Mouse (Mus musculus) myocyte (in vitro differentiated cells): ENCODE data around the gene Cfap65. TPM values are rescaled to one million over a fixed set of nuclear protein-coding genes. Genes with fewer than 3 reads are reported as not detected.

ENCODE experiments used
- H3K27me3 ChIP-seq: one replicate; pipeline ENCODE4 v1.6.1; 2011; ENCODE audit not compliant: control insufficient read depth, insufficient read depth, insufficient read length
- H3K36me3 ChIP-seq: one replicate; pipeline ENCODE4 v1.6.1; 2011; ENCODE audit not compliant: control insufficient read depth, insufficient read depth
- H3K4me2 ChIP-seq: one replicate; pipeline ENCODE4 v1.6.1; 2011; ENCODE audit warnings: low read depth, control low read depth
- H3K4me3 ChIP-seq: one replicate; pipeline ENCODE4 v1.5.1; 2011; ENCODE audit warnings: mild to moderate bottlenecking, control low read depth, moderate library complexity
- H3K79me2 ChIP-seq: one replicate; pipeline ENCODE4 v1.6.1; 2011; ENCODE audit not compliant: control insufficient read depth, insufficient read depth
- H3ac ChIP-seq: one replicate; pipeline ENCODE4 v1.6.1; 2011; ENCODE audit not compliant: control insufficient read depth, insufficient read length
- CEBPB ChIP-seq: IDR thresholded peaks from 2 replicates; pipeline ENCODE4 v1.6.1; 2011; ENCODE audit warnings: mild to moderate bottlenecking, moderate library complexity; ENCODE audit not compliant: poor library complexity, insufficient read depth, severe bottlenecking
- E2F4 ChIP-seq: IDR thresholded peaks from one replicate; pipeline ENCODE4 v1.6.1; 2011; ENCODE audit warnings: mild to moderate bottlenecking, control low read depth, moderate library complexity; ENCODE audit not compliant: insufficient read depth
- MAX ChIP-seq: IDR thresholded peaks from one replicate; pipeline ENCODE4 v1.6.1; 2011; ENCODE audit warnings: low read depth, mild to moderate bottlenecking, control low read depth
- MYOD1 ChIP-seq, 3 experiments: IDR thresholded peaks; one replicate each; pipeline ENCODE4 v1.6.1; 2011; ENCODE audit warnings: control low read depth in 2 of 3, low read depth in 2 of 3, mild to moderate bottlenecking in 2 of 3, moderate library complexity in 1 of 3; ENCODE audit not compliant: insufficient read length in 2 of 3, control insufficient read depth in 1 of 3
- MYOG ChIP-seq, 3 experiments: IDR thresholded peaks; one replicate each; pipeline ENCODE4 v1.6.1; 2011; ENCODE audit warnings: control low read depth in 2 of 3, low read depth in 2 of 3, mild to moderate bottlenecking in 2 of 3; ENCODE audit not compliant: insufficient read length in 2 of 3, control insufficient read depth in 1 of 3, insufficient read depth in 1 of 3
- POLR2A ChIP-seq: IDR thresholded peaks from one replicate; pipeline ENCODE4 v1.6.1; 2011; ENCODE audit warnings: low read depth, mild to moderate bottlenecking, control low read depth, moderate library complexity; ENCODE audit not compliant: insufficient read length
- POLR2AphosphoS2 ChIP-seq: IDR thresholded peaks from one replicate; pipeline ENCODE4 v1.6.1; 2011; ENCODE audit warnings: low read depth, control low read depth; ENCODE audit not compliant: insufficient read length
- REST ChIP-seq: IDR thresholded peaks from one replicate; pipeline ENCODE4 v1.6.1; 2011; ENCODE audit warnings: mild to moderate bottlenecking, control low read depth, moderate library complexity; ENCODE audit not compliant: insufficient read depth, insufficient read length
- SRF ChIP-seq: IDR thresholded peaks from one replicate; pipeline ENCODE4 v1.6.1; 2011; ENCODE audit warnings: low read depth; ENCODE audit not compliant: control insufficient read depth, insufficient read length
- TCF12 ChIP-seq: IDR thresholded peaks from one replicate; pipeline ENCODE4 v1.6.1; 2011; ENCODE audit warnings: mild to moderate bottlenecking, control low read depth; ENCODE audit not compliant: poor library complexity, insufficient read depth, severe bottlenecking
- TCF3 ChIP-seq: IDR thresholded peaks from one replicate; pipeline ENCODE4 v1.6.1; 2011; ENCODE audit warnings: low read depth, control low read depth; ENCODE audit not compliant: insufficient read length
- USF1 ChIP-seq: IDR thresholded peaks from one replicate; pipeline ENCODE4 v1.6.1; 2011; ENCODE audit warnings: low read depth, mild to moderate bottlenecking, control low read depth, moderate library complexity
- polyA plus RNA-seq: library from polyadenylated mRNA; unstranded; fragments of >200 nt; fragmentation: generic; extraction: Trizol; gene quantifications from one replicate; pipeline ENCODE4 v1.2.1, GENCODE M21; 2012; ENCODE audit warnings: missing spikeins

Gene Cfap65
- polyA plus RNA-seq, 1 experiment: not detected

DNA sequence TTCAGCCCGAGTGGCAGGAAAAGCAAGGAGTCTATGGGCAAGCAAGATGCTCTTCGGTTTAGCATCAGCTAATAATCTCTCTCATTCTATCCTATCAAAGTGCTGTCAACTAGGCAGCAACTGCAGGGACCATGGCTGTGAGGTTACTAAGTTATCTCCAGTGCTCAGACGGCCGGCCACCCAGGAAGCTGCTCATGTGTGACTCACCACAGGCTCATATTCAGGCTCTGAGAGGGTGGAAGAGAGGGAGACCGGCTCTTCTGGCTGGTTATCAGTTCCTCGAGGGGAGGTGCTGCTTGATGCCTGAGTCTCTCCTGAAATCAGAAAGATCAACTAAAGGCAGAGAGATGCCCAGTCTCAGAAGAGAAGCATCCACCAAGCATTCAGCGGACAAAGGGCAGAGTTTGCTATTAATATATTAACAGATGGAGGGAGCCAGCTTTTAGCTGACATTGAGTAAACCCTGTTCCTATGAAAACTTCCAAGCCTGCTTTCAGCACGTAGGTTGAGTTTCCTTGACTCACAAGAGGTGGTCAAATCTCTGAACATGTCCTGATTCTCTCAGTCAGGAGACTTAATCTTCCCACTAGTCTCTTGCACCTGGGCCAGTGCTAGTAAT, 32.7 kb upstream of the Cfap65 start:
- H3K4me2 ChIP-seq: peak overlapping the region; percentile 0
- H3K36me3 ChIP-seq: no peaks in the 10 kb centered on the region
- no peaks in the 10 kb centered on the region for H3K79me2 ChIP-seq
- TF ChIP-seq MYOG (IDR thresholded peaks at IDR 0.05; ENCODE audit: control insufficient read depth in 1 of 3, insufficient read depth in 1 of 3, insufficient read length in 2 of 3, low read depth in 2 of 3) (no peak), SRF (no peak), TCF12 (no peak), POLR2A (no peak), CEBPB (no peak), POLR2AphosphoS2 (no peak), REST (no peak), TCF3 (no peak), E2F4 (no peak), USF1 (no peak), MYOD1 (IDR thresholded peaks at IDR 0.05; ENCODE audit: control insufficient read depth in 1 of 3, insufficient read length in 2 of 3, low read depth in 2 of 3) (no peak), MAX (no peak)
- no peak overlapping the region for H3K4me3 ChIP-seq
- H3ac ChIP-seq: no peak overlapping the region
- H3K27me3 ChIP-seq: peaks cover 2% of the 10 kb centered on the region

DNA sequence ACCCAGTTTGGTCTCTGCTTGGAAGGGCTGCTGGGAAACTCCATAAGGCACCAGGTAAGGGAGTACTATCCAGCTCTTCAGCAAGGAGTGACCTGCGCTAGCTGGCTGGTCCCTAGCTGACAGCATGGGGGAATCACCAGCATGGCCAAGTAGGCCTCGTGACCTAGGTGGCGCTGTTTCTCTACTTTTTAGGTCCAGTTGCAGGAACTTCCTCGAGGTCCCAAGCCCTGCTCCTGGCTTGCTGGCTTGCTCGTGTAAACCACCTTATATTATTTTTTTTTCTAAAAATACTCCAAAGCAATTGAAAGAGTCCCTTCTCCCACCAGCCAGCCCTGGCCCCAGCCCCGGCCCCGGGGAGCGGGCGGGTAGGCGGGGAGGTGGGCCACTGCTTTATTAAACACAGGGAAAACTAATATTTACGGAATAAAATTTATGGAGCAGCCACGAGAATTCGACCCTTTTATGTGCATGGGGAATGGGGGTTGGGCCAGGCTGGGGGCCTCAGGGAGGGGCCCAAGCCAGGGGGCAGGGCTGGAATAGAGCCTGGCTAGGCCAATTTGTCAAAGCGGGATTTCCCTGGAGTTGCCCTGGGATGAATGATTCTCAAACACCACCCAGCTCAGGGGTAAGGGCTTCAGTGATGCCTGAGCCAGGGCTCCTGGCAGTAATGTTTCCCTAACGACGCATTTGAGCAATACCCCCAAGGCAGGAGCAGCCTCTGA, 29.3 kb upstream of the Cfap65 start:
- no peak for TF ChIP-seq SRF
- Histone ChIP-seq H3K4me2 (no peak overlapping the region), H3K4me3 (no peak overlapping the region), H3K27me3 (peaks cover 34% of the 10 kb centered on the region), H3K36me3 (no peaks in the 10 kb centered on the region), H3ac (no peak overlapping the region), H3K79me2 (no peaks in the 10 kb centered on the region)

DNA sequence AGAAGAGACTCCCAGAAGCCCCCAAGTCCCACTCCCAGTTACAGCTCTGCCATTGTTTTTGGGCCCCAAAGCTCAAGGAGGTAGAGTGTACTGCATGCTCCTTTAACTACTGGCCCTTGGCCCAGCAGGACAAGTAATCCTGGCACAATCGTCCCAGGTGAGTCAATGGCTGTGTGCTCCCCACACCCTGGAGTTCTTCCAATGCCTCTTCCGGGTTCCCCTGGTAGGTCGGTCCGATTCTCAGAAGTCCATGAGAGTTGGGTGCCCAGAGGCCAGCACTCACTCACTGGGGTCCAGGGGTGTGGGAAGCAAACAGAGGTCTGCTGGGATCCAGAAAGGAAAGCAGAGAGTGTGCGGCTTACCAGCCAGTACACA, 27.4 kb upstream of the Cfap65 start:
- TF ChIP-seq MYOD1 (IDR thresholded peaks at IDR 0.05; ENCODE audit: control insufficient read depth in 1 of 3, insufficient read length in 2 of 3, low read depth in 2 of 3) (no peak), CEBPB (no peak), MYOG (IDR thresholded peaks at IDR 0.05; ENCODE audit: control insufficient read depth in 1 of 3, insufficient read depth in 1 of 3, insufficient read length in 2 of 3, low read depth in 2 of 3) (no peak), TCF3 (no peak), POLR2A (no peak), SRF (no peak), E2F4 (no peak), USF1 (no peak), MAX (no peak)
- Histone ChIP-seq H3K27me3 (peaks cover 47% of the 10 kb centered on the region), H3K4me3 (no peak overlapping the region), H3K4me2 (no peak overlapping the region), H3ac (no peak overlapping the region), H3K79me2 (no peaks in the 10 kb centered on the region), H3K36me3 (no peaks in the 10 kb centered on the region)

DNA sequence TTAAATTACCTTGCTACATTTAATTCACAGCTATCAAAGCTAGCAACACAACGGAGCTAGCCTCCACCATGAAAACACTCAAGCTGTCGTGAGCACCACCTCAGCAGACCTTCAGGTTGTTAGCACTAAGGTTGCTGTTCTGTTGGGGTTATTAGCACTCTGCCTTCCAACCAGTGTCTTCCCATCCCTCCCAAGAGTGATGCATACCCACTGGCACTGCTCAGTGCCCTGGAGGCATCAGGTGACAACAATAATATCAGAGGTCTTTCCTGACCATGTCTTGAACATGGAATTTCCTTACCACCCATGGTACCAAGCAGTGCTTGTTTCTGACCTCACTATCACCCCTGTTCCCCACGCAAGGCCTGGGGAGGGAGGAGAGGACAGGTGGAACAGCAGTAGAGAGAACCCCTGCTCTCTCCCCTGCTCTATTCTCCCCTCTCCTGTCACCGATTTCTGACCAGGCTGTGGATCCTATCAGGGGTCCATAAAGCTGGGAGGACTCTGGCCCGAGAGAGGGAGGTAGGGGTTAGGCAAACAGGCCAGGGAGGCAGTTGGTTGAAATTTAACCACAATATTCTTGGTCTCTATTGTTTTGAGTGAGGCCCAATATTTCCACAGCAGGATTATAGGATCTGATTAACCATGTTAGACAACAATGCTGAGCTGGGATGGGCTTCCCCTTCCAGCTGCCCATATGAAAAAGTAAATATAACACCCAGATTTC, 26.9 kb upstream of the Cfap65 start:
- Histone ChIP-seq H3K79me2 (no peaks in the 10 kb centered on the region), H3K4me3 (no peak overlapping the region), H3K27me3 (peaks cover 47% of the 10 kb centered on the region), H3ac (no peak overlapping the region), H3K36me3 (no peaks in the 10 kb centered on the region), H3K4me2 (no peak overlapping the region)
- TF ChIP-seq REST (no peak), POLR2A (no peak), TCF12 (no peak), CEBPB (no peak), MAX (no peak), MYOG (IDR thresholded peaks at IDR 0.05; ENCODE audit: control insufficient read depth in 1 of 3, insufficient read depth in 1 of 3, insufficient read length in 2 of 3, low read depth in 2 of 3) (no peak), POLR2AphosphoS2 (no peak), TCF3 (no peak), USF1 (no peak), SRF (no peak), E2F4 (no peak), MYOD1 (IDR thresholded peaks at IDR 0.05; ENCODE audit: control insufficient read depth in 1 of 3, insufficient read length in 2 of 3, low read depth in 2 of 3) (no peak)
